Mouse (Mus musculus): ENCODE data around the gene Trappc1.
"Not testable (repeated sequence)": the region's sequence is repeated elsewhere in the genome, so short reads cannot be mapped to it uniquely, and the experiment has no call there.

The Trappc1 gene

DNA sequence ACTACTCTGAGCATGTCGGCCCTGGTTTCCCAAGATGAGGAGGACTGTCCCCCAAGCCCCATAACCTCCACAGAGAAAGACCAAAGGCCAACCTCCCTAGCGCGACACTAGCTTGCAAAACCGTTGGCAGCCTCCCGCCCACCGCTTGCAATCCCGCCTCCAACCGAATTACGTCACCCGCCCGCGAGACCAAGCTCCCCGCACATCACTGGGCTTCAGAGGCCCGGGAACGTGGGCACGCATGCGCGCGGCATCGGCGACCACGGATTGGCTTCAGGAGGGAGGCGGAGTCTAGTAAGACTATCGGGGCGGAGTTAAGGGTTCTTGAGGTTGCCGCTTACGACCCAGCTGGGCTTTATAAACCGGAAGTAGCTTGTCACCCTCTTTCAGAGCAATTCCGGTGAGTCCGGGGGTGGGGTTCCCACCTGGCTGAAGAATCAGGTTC lies at the start of gene Trappc1, which contains the start of gene Cntrob:
Gene Trappc1 (plus strand): TSS at position 314 of the 445 bp plus-strand sequence.
Gene Cntrob (minus strand): TSS at position 109 of the 445 bp plus-strand sequence.
- DNase-seq, result peak; percentile 99

DNA sequence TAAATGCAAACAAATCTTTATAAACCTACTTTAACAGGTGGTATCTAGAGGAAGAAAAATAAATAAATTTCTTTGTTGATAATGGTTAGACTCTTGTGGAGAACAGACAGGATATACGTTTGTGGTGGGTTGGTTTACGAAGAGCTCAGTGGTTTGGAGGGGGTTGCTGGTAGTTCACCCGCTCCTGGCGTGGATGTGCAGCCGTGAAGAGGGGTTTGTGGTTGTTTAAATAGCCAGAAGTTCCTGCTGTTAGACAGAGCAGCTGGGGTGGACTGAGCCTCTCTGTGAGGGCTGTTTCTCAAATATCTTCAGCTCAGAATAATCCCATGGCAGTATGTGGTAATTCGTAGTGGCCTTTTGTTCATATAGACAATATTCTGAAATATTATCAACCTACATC lies 48.1 kb upstream of the Trappc1 start:
- no peak for DNase-seq

DNA sequence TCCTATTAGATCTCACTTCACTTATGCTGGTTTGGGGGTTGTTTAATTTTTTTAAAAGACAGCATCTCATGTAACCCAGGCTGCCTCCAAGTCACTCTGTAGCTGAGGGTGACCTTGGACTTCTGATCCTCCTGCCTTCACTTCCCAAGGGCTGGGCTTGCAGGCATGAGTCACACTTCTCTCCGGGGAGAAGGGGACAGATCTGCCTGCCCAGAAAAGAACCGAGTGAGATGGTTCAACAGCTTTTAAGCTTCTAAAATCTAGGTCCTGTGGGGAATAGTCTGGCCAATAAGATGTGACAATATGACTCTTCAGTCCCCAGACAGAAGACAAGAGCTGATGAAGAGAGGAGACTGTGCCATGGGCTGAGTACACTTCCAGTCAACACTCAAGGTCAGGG lies 47.7 kb upstream of the Trappc1 start:
- DNase-seq, result no peak

DNA sequence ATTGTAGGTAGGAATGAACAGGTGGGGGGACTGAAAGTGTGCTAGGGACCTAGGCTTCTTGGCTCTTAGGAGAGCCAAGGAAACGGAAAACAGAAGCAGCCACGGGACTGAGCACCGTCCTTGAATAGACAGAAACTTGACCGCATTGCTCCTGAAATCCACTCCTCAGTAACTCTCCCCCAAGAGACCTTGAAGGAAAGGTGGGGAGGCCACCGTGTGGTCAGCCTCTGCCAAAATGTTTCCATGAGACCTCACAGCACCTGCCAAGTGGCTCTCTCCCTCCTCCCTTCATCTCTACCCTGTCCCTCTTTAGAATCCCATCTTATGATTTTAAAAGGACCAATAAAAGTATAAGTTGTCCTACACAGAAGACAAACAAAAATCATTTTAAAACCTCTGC lies 46.5 kb upstream of the Trappc1 start:
- no peak for DNase-seq

DNA sequence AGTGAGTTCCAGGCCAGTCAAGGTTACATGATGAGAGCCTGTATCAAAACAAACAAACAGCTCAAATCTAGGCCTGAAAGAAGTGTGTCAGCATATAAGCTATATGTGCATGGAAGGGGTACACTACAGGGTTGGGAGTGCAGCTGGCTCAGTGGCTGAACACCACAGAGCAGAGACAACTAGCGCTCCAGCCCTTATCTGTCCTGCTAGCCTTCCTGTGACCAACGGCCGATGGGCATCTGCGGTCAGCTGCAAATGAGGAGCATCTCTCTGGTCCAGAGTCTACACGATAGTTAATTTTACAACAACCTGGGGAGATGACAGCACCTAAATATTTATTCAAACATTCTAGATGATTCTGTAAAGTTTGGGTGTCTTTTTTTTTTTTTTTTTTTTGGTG lies 32.7 kb upstream of the Trappc1 start:
- DNase-seq, result no peak

DNA sequence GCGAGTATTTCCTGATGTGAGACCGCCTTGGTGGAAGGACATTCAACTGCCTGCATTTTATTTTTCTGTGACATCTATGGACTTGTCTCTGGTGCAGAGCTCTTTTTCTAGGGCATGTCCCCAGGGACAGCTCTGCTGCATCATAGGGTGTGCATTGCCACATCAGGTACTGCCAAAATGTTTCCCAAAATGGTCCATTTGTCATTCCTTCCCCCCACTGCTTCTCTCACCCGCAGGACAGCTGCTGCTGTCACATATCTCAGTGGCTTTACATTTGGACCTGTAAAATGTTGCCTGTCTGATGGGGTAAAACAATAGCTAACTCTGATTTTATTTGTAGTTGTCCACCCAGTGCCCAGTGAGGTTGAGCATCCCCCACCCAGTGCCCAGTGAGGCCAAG lies 28.5 kb upstream of the Trappc1 start:
- DNase-seq, result no peak

DNA sequence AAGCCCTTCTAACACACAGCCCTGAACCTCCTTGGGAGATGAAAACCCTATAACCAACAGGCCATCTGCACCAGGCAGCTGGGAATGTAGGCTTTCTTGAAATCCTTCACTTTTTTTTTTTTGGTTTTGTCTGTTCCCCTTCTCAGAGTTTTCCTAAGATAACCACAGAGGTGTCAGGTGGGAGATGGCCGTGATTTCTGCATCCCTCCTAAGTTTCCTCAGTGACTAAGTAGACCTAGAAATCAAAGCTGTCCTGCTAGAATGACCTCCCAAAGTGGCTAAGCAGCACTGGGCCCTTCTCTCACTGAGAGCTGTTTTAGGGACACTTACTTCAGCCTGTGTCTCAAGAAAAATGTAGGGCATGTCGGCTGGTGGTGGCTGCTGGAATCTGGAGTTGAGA lies 26.0 kb upstream of the Trappc1 start:
- no peak for DNase-seq

DNA sequence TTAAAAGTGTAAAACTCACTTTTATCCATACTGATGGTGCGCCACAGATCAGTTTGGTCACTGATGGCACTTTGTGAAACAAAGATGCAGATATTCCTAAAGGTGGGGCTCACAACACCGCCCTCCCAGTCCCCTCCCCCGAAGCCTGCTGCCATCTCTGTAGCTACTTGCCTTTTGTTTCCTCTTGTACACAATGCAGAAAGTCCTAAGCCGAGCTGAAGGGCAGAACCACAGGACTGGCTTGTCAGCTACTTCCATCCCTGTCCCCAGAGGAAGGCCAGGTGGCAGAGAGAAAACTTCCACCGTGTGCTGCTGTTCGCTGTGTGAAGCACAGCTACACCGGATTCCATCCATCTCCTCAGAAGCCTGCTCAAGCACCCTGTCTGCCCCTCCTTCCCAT lies 25.5 kb upstream of the Trappc1 start:
- no peak for DNase-seq

DNA sequence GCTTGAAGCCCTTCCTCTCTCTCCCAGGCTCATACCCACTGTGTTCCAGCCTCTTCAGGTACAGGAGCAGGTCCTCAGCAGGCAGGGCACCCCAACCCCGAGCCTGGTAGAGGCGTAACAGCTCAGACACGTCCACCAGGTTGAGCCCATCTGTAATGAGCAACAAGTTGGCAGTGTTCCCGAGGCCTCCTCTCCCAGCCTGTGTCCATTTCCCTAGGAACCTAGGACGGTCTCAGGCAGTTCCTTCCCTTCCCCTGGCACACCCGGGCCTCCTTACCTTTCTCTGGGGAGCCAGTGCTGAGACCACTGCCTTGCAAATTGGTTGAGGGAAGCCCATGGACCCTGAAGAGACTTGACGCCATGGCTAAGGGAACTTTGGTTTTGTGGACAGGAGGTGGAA lies 21.0 kb upstream of the Trappc1 start:
- no peak for DNase-seq

DNA sequence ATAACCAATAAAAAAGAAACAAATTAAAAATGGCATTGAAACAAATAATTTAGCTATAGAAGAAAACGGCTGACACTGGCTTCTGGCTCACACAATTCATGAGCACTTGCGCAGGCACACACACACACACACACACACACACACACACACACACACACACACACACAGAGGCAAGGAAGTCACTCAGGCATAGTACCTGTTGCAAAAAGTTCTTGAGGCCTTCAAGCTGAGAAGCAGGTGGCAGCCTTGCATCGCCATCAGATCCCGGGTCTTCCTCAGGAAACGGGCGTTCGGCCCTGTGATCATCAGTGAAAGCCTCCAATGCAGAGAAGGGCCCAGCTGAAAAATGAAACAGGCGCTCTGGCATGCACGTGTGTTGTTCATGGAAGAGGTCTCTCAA lies 18.5 kb upstream of the Trappc1 start:
- no peak for DNase-seq

DNA sequence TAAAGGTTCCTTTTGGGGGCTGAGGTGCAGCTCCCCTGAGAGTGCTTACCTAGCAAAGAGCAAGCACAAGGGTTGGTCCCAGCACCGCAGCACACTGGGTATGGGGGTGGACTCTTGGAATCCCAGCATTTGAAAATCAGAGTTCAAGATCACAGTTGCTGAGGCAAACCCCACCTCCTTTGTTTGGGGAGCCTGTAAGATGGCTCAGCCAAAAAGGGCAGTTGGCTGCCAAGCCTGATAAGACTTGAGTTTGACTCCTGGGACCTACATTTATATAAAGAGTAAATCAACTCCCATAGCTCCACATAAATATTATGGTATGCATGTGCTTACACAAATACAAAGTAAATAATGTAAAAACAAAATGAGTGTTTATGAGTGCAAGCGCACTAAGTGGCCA lies 17.7 kb upstream of the Trappc1 start:
- no peak for DNase-seq

DNA sequence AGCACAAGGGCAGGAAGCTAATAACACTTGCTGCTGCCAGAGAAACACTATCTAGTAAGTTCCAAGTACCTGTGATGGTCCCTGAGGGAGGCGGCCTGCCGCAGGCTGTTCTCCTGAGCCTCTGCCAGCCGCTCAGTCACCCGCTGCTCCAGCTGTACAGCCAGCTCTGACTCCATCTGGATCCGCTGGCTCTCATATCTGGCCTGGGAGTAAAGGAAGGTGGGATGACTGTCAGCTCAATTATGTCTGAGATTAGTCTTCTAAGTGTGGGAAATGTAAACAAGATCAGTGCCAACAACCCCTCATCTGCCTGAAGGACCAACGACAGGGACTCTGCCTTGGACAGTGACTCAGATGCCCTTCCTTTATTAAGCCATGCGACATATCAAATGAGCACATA lies 12.5 kb upstream of the Trappc1 start:
- DNase-seq, result no peak

DNA sequence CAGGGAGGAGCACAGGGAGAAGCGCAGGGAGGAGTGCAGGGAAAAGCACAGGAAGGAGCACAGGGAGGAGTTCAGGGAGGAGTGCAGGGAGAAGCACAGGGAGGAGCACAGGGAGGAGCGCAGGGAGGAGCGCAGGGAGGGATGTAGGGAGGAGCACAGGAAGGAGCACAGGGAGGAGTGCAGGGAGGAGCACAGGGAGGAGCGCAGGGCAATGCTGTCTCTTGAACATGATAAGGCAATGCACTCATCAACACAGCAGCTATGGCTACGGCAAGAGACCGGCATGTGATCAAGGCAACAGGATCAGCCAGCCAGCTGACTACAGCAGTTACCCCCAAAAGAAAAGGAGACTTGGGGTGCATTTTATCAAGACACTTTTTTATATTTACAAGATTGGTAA lies 7.4 kb upstream of the Trappc1 start:
- DNase-seq, result no peak

DNA sequence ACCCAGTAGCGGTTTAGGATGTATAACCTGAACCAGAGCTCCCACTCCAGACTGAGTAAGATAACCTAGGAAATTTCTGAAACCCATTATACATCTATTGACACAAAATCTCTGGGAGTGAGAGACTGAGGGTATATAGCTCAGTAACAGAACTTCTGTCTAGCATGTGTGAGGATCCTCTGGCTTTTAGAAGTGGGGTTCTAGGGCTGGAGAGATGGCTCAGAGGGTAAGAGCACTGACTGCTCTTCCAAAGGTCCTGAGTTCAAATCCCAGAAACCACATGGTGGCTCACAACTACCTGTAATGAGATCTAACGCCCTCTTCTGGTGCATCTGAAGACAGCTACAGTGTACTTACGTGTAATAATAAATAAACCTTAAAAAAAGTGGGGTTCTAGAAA lies 5.8 kb upstream of the Trappc1 start:
- not testable (repeated sequence) for DNase-seq

DNA sequence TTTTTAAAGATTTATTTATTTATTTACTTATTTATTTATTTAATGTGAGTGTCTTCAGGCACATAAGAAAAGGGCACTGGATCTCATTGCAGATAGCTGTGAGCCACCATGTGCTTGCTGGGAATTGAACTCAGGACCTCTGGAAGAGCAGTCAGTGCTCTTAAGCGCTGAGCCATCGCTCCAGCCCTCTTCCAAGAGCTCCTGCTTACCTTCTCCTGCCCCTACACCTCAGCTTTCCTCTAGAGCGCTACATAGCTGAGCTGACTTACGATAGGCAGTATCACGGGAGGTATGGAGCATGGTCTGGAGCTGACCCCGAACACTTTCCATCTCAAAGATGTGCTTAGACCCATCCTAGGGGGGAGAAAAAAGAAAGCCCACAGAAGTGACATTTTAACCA lies 2.2 kb upstream of the Trappc1 start:
- DNase-seq, result no peak

DNA sequence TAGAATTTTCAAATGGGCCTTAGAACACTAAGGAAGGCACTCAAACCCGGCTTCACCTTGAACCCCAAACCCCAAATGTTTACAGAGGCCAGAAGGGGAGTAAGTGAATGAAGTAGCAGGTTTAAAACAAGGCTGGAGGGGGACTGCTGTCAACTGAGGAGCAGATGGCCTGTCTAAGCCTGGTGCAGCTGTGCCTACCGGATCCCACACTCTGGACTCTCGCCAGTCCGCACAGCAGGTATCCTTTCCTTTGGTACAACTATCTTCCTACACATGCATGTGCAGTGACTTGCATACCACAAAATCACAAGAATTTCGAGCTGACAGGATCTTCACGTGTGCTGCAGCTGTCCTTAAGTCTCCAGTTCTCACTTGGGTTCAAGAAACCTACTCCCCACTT lies 1.8 kb upstream of the Trappc1 start:
- DNase-seq, result no peak

DNA sequence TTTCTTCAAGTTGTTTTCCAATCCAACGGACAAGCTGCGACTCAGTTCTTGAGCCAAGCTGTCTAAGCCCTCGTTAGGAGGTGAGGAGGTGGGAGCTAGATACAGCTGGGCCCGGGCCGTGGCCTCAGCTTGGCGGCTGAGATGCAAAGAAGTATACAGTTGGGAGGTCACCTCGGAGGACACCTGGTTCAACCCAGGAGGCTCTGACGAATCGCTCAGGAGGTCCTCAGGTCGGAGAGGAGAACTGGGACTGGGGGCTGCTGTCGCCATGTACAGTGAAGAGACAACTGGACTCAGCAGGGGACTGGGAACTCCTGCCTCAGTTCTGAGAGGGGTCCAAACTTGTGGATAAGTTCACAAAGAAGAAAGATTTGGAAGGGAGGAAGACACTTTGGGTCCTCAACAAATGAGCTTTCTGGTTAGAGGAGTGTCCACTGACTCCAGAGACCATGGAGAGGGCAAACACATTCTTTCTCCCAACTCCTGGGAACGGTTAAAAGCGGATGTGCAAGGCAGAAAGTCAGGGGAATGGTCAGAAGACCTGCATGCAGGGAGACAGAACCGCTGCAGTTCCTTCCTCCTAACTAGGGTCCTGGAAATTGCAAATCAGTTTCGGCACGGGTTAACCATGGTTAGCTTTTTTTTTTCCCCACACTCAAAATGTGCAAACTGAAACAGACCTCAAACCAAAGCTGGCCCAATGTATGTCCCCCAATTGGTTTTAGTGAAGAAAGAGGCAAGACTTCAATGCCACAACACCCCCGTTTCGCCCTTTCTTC lies 898 bp upstream of the Trappc1 start:
- DNase-seq, result no peak

DNA sequence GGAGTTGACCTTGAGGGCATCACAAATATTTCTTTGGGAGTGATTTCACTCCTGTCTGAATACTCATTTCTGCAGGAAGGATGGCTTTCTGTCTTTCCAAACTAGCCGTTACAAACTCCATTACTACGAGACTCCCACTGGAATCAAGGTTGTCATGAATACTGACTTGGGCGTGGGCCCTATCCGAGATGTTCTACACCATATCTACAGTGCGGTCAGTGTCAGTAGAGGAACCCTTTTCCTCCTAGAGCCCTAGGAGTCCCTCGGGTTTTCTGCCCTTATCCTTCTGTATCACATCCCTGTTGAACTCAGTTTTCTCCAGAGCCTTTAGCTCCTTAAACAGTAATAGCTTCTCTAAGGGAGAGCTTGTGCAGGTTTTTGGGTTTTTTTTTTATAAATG lies 969 bp downstream of the Trappc1 start:
- no peak for DNase-seq

DNA sequence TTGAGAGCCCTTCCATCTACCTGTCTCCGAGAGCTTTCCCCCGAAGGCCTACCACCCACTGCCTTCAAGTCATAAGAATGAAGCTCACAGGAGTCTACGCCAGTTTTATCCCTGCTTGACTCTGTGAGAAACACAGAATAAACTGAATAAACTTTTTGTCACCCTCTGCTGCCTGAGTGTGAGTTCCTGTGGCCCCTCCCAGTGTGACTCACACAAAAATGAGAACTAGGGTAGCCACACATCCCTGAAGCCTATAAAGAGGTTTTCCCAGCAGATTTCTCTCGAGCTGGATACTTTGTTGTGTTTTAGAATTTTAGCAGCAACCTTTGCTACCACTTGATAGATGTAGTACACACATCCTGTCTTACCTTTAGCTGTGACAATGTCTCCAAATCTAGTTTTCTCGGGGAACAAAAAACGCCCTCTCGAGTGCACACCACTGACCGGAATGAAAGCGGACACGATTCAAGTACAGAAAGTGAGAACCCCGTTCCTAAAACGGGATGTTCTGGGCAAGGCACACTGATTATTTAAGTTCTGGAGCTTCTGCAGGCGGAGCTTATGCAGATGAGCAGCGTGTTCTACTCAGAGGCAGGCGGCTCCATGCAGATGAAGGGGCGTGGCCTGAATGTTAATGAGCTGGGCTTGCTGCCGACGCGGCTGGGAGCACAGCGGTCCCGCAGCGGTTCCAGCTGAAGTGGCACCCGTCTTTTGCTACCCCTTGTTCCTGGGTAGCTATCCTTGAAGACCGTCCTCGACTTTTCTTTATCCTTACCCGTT lies 2.0 kb downstream of the Trappc1 start, which contains the start of gene Kcnab3:
Gene Kcnab3 (plus strand): TSS at position 631 of the 780 bp plus-strand sequence.
- DNase-seq, result peak; percentile 90

DNA sequence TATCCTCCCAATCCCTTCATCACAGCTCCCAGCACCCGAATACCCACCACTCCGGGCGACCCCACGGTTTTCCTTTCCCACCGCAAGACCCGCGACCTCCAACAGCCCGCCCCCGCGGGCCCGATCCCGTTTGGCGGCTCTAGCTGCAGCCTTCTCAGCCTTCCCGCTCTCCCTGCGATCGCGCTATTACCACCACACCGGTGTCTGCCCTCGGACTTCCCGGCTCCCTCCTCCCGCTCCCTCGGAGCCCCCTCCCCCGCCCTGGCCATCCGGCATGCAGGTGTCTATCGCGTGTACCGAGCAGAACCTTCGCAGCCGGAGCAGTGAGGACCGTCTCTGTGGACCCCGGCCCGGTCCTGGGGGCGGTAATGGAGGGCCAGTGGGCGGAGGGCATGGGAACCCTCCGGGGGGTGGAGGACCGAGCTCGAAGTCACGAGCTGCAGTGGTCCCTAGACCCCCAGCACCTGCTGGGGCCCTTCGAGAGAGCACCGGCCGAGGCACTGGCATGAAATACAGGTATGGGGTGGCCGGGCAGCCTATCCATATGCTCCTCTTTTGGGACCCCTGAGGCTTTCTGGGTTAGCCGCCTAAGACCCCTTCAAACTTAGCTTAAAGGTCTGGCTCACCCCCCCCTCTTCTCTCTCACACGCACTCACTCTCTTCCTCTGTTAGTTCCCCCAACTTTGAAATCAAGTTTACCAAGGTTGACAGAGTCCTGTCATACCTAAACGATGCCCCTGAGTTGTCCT lies 2.8 kb downstream of the Trappc1 start:
- no peak for DNase-seq

DNA sequence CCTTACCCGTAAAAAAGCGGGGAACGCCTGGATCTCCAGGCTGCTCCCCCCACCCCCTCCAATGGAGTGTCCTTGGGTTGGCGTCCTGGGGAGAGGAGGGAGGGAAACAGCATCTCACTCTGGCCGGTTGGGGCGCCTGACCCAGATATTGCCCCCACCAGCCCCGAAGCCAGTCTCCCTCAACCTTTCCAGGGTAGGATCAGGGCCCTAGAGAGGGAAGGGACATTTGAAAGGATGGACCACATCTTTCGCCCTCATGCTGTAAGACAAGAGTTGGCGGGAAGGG lies 3.3 kb downstream of the Trappc1 start:
- DNase-seq, result no peak

DNA sequence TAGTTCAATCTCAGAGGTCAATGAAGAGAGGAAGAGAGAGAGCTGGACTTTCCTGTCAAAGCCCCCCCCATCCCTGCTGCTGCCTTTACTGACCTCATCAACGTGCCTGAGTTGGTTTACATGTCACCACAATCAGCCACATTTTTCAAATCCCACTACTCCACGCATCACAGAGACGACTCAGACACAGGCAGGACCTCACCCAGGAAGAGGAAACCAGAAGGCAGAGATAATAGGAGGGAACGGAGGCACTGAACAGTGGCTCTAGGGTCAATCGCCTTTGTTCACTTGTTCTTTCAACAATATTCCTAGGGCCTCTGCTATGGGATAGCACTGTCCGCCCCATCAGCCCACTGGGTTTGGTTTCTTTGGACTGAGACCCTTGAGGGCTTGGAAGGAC lies 3.9 kb downstream of the Trappc1 start:
- no peak for DNase-seq

DNA sequence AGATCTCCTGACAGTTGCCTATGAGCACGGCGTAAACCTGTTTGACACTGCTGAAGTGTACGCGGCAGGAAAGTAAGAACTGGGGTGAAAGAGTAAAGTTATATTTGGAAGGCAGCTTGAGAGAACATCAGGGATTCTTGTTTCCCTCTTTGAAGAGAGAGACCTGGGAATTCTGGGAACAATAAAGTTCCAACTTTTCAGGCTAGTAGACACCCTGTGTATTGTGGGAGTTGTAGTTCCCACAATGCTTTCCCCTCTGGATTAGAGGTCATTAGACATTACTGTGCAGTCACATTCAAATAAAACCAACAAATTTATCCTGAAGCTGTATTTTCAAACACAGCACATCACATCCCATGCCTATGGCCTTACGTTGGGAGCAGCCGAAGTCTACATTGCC lies 4.7 kb downstream of the Trappc1 start:
- no peak for DNase-seq

DNA sequence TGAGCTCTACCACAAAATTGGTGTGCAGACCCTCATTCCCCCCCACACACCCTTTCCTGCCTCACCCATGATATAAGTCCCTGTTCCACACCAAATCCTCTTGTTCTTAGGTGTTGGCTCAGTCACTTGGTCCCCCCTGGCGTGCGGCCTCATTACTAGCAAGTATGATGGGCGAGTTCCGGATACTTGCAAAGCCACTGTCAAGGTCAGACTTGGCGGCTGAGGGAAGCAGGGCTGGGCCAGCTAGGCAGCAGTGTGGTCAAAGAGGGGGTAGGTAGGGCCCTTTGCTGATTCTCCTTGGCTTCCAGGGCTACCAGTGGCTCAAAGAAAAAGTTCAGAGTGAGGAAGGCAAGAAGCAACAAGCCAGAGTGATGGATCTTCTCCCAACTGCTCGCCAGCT lies 7.4 kb downstream of the Trappc1 start:
- no peak for DNase-seq
